Mouse (Mus musculus) cerebellum, adult 2 months (tissue): ENCODE measurements around the gene Faap100.

Experiments
- CTCF ChIP-seq: fragments of 200-500 bp; IDR thresholded peaks from 2 replicates; pipeline ENCODE4 v1.5.1; 2011; ENCODE audit warnings: low read depth, mild to moderate bottlenecking, control low read depth, low read length, moderate library complexity, borderline replicate concordance; ENCODE audit not compliant: insufficient read depth
- POLR2A ChIP-seq: fragments of 200-500 bp; IDR thresholded peaks from 2 replicates; pipeline ENCODE4 v1.6.1; 2011; ENCODE audit warnings: low read length, control low read depth, borderline replicate concordance; ENCODE audit not compliant: insufficient read depth

GRCm38 (mm10) chr11:120426727-120427126, 48.2 kb upstream of the Faap100 start:
- TF ChIP-seq POLR2A (no peak), CTCF (no peak)
